Mouse (Mus musculus) embryonic facial prominence, embryonic 14.5 days (tissue): ENCODE measurements around the gene Ccdc38. TPM values are rescaled to one million over a fixed set of nuclear protein-coding genes. Genes with fewer than 3 reads are reported as not detected.
"Not testable (repeated sequence)": the region's sequence is repeated elsewhere in the genome, so short reads cannot be mapped to it uniquely, and the experiment has no call there.

Source experiments
- ATAC-seq: fragments of 200-750 bp; cut with Nextera tagmentation; 2 replicates; pipeline ENCODE4 v1.8.0; 2017; ENCODE audit warnings: low read depth, moderate number of reproducible peaks, moderate TSS enrichment
- DNase-seq: peaks from one replicate; pipeline ENCODE4 v3.0.0-alpha.2; 2015; ENCODE audit warnings: low spot score
- H3K27ac ChIP-seq: fragments of 300-500 bp; sonication (generic); replicated peaks from 2 replicates; pipeline ENCODE4 v1.5.1; 2014; ENCODE audit warnings: low read depth, mild to moderate bottlenecking, low read length, moderate library complexity
- H3K27me3 ChIP-seq: fragments of 300-500 bp; sonication (generic); replicated peaks from 2 replicates; pipeline ENCODE4 v1.6.1; 2014; ENCODE audit warnings: low read length; ENCODE audit not compliant: control insufficient read depth, insufficient read depth
- H3K36me3 ChIP-seq: fragments of 300-500 bp; sonication (generic); 2 replicates; pipeline ENCODE4 v1.6.1; 2014; ENCODE audit warnings: low read length, mixed read lengths; ENCODE audit not compliant: control insufficient read depth, insufficient read depth
- H3K4me1 ChIP-seq: fragments of 300-500 bp; sonication (generic); 2 replicates; pipeline ENCODE4 v1.6.1; 2014; ENCODE audit warnings: antibody characterized with exemption, low read length; ENCODE audit not compliant: control insufficient read depth, insufficient read depth
- H3K4me2 ChIP-seq: fragments of 300-500 bp; sonication (generic); 2 replicates; pipeline ENCODE4 v1.6.1; 2014; ENCODE audit warnings: low read depth, mild to moderate bottlenecking, low read length, moderate library complexity, mixed read lengths
- H3K4me3 ChIP-seq: fragments of 300-500 bp; sonication (generic); 2 replicates; pipeline ENCODE4 v1.5.1; 2014; ENCODE audit warnings: low read depth, mild to moderate bottlenecking, low read length
- H3K9ac ChIP-seq: fragments of 300-500 bp; sonication (generic); 2 replicates; pipeline ENCODE4 v1.6.1; 2014; ENCODE audit warnings: low read depth, mild to moderate bottlenecking, low read length, moderate library complexity, mixed read lengths
- H3K9me3 ChIP-seq: fragments of 300-500 bp; sonication (generic); 2 replicates; pipeline ENCODE4 v1.6.1; 2016; ENCODE audit warnings: low read length; ENCODE audit not compliant: control insufficient read depth
- WGBS: fragments of 180-500 bp; shearing (Covaris S2); extraction: QIAGEN DNeasy Blood & Tissue Kit; methylation state at CpG from one replicate; pipeline ENCODE4 v1.1.7; 2014; 5-methylcytosine and 5-hydroxymethylcytosine counted together
- polyA plus RNA-seq: library from polyadenylated mRNA; unstranded; fragments of >200 nt; fragmentation: Nextera tagmentation; extraction: Ambion mirVana; gene quantifications from 2 replicates; pipeline ENCODE4 v1.2.1, GENCODE M21; 2014

Ccdc38 gene
- polyA plus RNA-seq, 1 experiment from 2014 or later, result 0.71 TPM

DNA sequence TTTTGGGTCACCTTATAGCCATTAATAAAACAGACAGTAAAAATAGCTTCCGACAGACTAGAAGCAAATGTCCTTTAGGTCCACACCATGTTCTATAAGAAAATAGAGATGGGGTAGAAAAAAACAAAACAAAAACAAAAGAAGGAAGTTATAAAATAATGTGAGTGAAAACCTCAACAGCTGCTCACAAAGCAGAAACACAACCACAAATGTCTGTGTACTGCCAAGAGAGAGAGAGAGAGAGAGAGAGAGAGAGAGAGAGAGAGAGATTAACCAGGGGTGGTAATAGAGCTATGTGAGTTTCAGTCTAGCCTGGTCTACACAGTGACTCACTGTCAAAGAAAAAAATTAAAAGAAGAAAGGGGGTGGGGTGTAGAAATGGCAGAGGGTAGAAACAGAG, 1.2 kb downstream of the Ccdc38 start:
- Histone ChIP-seq H3K4me3 (no peak overlapping the region), H3K4me2 (no peak overlapping the region), H3K27me3 (peaks cover 1% of the 10 kb centered on the region; the same call in 1 of the 2 replicates), H3K36me3 (no peaks in the 10 kb centered on the region), H3K9me3 (no peaks in the 10 kb centered on the region), H3K4me1 (peaks cover 6% of the 10 kb centered on the region), H3K9ac (no peak overlapping the region), H3K27ac (no peak overlapping the region)
- ATAC-seq (no peak), DNase-seq (no peak)
- 76% methylated on average over 1 of the region's 1 CpGs for WGBS

DNA sequence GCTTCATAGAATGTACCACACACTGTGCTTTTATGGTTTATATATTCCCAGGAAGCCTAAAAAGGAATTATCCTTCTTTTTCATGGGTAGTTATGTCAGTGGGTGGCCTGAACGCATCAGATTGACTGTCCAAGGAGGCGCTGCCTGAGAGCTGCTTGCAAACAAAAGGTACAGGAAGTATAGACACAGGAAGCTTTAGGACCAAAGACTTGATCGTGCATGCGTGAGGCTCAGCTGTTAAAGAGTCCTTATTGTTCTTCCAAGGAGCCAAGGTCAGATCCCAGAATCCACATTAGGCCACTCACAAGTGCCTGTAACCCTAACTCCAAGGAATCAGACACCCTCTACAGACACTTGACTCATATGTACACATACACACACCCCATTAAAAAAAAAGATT, 1.9 kb downstream of the Ccdc38 start:
- no peak for ATAC-seq
- no peaks in the 10 kb centered on the region; the same call in 1 of the 2 replicates for H3K27me3 ChIP-seq
- H3K9me3 ChIP-seq, result no peaks in the 10 kb centered on the region
- 44% methylated on average over 4 of the region's 4 CpGs for WGBS
- no peaks in the 10 kb centered on the region for H3K36me3 ChIP-seq
- peaks cover 6% of the 10 kb centered on the region for H3K4me1 ChIP-seq
- H3K9ac ChIP-seq, result no peak overlapping the region
- no peak overlapping the region for H3K27ac ChIP-seq
- DNase-seq, result no peak
- H3K4me3 ChIP-seq, result no peak overlapping the region
- H3K4me2 ChIP-seq, result no peak overlapping the region

- DNase-seq, result no peak
- Histone ChIP-seq H3K4me1 (peaks cover 6% of the 10 kb centered on the region), H3K9me3 (no peaks in the 10 kb centered on the region), H3K4me2 (no peak overlapping the region), H3K9ac (no peak overlapping the region), H3K4me3 (no peak overlapping the region), H3K36me3 (no peaks in the 10 kb centered on the region), H3K27ac (no peak overlapping the region), H3K27me3 (no peaks in the 10 kb centered on the region; the same call in 1 of the 2 replicates)
- no peak for ATAC-seq
- 73% methylated on average over 6 of the region's 6 CpGs for WGBS
Observed at GRCm38 (mm10) chr10:93543176-93543575, 2.7 kb downstream of the Ccdc38 start.

DNA sequence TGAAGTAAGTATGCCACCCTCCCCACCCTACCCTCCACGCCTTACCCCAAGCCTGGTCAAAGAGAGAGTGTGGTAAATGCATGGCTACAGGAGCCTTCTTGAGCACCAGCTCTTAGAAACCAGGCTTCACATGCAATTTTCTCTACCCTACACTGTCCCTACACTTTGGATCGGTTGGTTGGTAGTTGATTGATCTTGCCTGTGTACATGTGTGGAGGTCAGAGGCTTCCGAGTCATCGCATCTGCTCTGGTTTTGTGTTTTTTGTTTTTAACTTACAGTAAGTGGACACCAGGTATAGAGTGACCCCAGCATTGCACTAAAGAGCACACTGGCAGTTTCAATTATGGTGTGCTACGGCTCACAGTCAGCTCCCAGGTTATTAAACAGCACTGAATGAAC, 3.7 kb downstream of the Ccdc38 start:
- Histone ChIP-seq H3K27ac (no peak overlapping the region), H3K9me3 (no peaks in the 10 kb centered on the region), H3K4me1 (peaks cover 6% of the 10 kb centered on the region), H3K36me3 (no peaks in the 10 kb centered on the region), H3K9ac (no peak overlapping the region), H3K4me3 (no peak overlapping the region), H3K4me2 (no peak overlapping the region), H3K27me3 (no peaks in the 10 kb centered on the region; the same call in 1 of the 2 replicates)
- WGBS, result 60% methylated on average over 5 of the region's 5 CpGs
- ATAC-seq, result no peak
- no peak for DNase-seq

GRCm38 (mm10) chr10:93547741-93548270, 7.4 kb downstream of the Ccdc38 start:
- Histone ChIP-seq H3K4me1 (no peaks in the 10 kb centered on the region), H3K36me3 (no peaks in the 10 kb centered on the region), H3K27ac (no peak overlapping the region), H3K9me3 (no peaks in the 10 kb centered on the region), H3K9ac (no peak overlapping the region), H3K4me2 (no peak overlapping the region), H3K4me3 (no peak overlapping the region), H3K27me3 (no peaks in the 10 kb centered on the region)
- 77% methylated on average over 4 of the region's 4 CpGs for WGBS
- ATAC-seq, result no peak
- no peak for DNase-seq

DNA sequence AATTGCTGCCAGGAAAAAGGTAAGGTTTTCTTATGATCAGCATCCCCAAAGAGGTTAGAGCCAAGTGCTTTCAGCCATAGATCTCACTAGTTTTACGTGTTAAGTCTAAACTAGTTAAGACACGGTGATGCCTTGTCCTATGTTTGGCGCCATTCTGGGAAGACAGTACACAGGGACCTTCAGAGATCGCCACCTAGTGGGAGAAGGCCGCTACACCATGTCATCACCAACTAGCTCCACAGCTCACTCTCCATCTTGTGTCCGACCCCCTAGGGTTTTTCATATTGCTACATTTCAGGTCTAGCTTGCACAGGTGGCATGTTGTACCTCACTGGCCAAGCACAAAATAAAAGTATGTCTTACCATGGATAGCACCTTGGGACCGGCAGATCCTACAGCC, 8.6 kb downstream of the Ccdc38 start:
- H3K27me3 ChIP-seq, result no peaks in the 10 kb centered on the region
- no peaks in the 10 kb centered on the region for H3K4me1 ChIP-seq
- H3K4me3 ChIP-seq, result no peak overlapping the region
- ATAC-seq, result peak; percentile 78; the same call in 1 of the 2 replicates
- no peak overlapping the region; the same call in 1 of the 2 replicates for H3K27ac ChIP-seq
- no peak overlapping the region for H3K4me2 ChIP-seq
- no peaks in the 10 kb centered on the region for H3K9me3 ChIP-seq
- WGBS, result 16% methylated on average over 7 of the region's 7 CpGs
- H3K36me3 ChIP-seq, result no peaks in the 10 kb centered on the region
- peak; percentile 78 for DNase-seq
- H3K9ac ChIP-seq, result no peak overlapping the region

- H3K4me2 ChIP-seq, result peak overlapping the region; percentile 1; the same call in 1 of the 2 replicates
- H3K36me3 ChIP-seq, result no peaks in the 10 kb centered on the region
- H3K27ac ChIP-seq, result no peak overlapping the region
- WGBS, result 46% methylated on average over 10 of the region's 10 CpGs
- H3K9ac ChIP-seq, result no peak overlapping the region; the same call in 1 of the 2 replicates
- H3K9me3 ChIP-seq, result no peaks in the 10 kb centered on the region
- no peaks in the 10 kb centered on the region for H3K4me1 ChIP-seq
- DNase-seq (peak; percentile 18), ATAC-seq (no peak)
- no peak overlapping the region for H3K4me3 ChIP-seq
- H3K27me3 ChIP-seq, result no peaks in the 10 kb centered on the region
Observed at GRCm38 (mm10) chr10:93549821-93550220, 9.4 kb downstream of the Ccdc38 start.

- no peak overlapping the region for H3K9ac ChIP-seq
- ATAC-seq (no peak), DNase-seq (no peak)
- 81% methylated on average over 8 of the region's 8 CpGs for WGBS
- H3K27ac ChIP-seq, result no peak overlapping the region
- H3K4me3 ChIP-seq, result no peak overlapping the region
- H3K36me3 ChIP-seq, result no peaks in the 10 kb centered on the region
- no peaks in the 10 kb centered on the region for H3K9me3 ChIP-seq
- no peaks in the 10 kb centered on the region for H3K27me3 ChIP-seq
- H3K4me2 ChIP-seq, result no peak overlapping the region
- no peaks in the 10 kb centered on the region for H3K4me1 ChIP-seq
Observed at GRCm38 (mm10) chr10:93552596-93552995, 12.2 kb downstream of the Ccdc38 start.

DNA sequence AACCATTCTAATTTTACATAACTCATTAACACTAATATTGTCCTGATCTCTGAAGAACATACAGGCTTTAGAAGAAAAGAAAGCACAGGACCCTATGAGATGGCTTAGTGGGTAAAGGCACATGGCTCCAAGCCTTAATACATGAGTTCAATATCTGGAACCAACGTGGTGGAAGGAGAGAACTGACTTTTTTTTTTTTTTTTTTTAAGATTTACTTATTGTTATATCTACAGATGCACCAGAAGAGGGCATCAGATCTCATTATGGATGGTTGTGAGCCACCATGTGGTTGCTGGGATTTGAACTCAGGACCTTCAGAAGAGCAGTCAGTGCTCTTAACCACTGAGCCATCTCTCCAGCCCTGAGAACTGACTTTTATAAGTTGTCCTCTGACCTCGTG, 17.5 kb downstream of the Ccdc38 start:
- not testable (repeated sequence) for H3K36me3 ChIP-seq, ATAC-seq, H3K27me3 ChIP-seq, H3K27ac ChIP-seq, DNase-seq, H3K4me3 ChIP-seq, H3K4me2 ChIP-seq, H3K4me1 ChIP-seq, H3K9ac ChIP-seq, H3K9me3 ChIP-seq
- 78% methylated on average over 2 of the region's 2 CpGs for WGBS
